Mouse (Mus musculus) CD8-positive naive resting alpha-beta T cell, adult 2 months (primary cell): Measurements from ENCODE around the gene Atp6v1d.

ENCODE experiments used
- DNase-seq, 2 experiments: peaks; one replicate each; pipeline ENCODE4 v3.0.0; 2022; ENCODE audit warnings: low read depth in 2 of 2, low spot score in 2 of 2

The Atp6v1d gene

GRCm38 (mm10) chr12:78800036-78800435, 61.4 kb downstream of the Atp6v1d start:
- DNase-seq = no peak

DNA sequence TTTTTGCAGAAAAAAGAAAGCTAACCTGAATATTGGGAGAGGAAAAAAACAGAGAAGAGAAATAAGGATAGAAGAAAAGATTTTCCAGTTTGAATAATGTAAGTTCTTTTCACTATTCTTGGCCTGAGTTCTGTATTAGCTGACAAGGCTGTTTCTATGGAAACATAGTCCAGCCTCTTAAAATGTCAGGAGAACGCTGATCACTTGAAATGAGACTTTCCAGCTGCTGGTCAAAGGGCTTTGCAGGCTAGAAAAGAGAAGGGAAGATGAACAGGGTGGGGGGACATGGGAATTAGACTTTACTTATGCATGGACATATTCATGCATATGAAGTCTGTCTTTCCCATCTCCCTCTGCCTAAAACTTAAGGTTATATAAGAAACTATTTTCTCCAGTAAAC, 67.2 kb downstream of the Atp6v1d start:
- DNase-seq = no peak

- DNase-seq = no peak
Measured at GRCm38 (mm10) chr12:78790791-78791190, 70.6 kb downstream of the Atp6v1d start.
